Mouse (Mus musculus): ENCODE measurements around the gene Smtn.

DNA sequence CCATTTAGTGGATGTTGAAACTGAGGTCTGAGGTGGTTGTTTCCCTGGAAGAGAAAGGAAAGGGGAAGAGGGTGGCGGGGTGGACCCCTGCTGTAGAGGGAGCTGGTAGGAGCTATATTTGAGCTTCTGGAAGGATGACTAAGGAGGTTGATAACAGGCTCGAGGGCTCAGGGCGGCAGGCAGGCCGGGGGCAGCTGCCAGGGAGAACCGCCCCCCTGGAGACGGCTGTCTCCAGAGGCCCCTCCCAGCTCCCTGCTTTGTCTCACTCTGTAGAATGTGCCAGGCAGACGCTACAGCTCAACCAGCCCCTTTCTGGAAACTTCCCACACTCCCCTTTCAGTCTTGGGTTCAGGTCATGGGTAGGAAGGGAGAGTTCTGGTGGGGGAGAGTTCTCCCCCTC is 32.2 kb downstream of the Smtn start:
- TF ChIP-seq POLR2A (IDR thresholded peaks at IDR 0.05; ENCODE audit: borderline replicate concordance, extremely low read depth, low read depth, low read length) (no peak), CTCF (IDR thresholded peaks at IDR 0.05; ENCODE audit: insufficient read depth, low read length) (no peak)

Data from lung, adult 2 months (tissue).